Mouse (Mus musculus) hindbrain, postnatal 0 days (tissue): Measurements from ENCODE around the gene Cpvl. TPM values are rescaled to one million over a fixed set of nuclear protein-coding genes. Genes with fewer than 3 reads are reported as not detected.

Experiments
- ATAC-seq: fragments of 200-750 bp; cut with Nextera tagmentation; 2 replicates; pipeline ENCODE4 v1.8.0; 2017; ENCODE audit warnings: mild to moderate bottlenecking, moderate TSS enrichment, moderate library complexity
- DNase-seq: peaks from one replicate; pipeline ENCODE4 v3.0.0-alpha.2; 2015; ENCODE audit warnings: low spot score
- H3K27ac ChIP-seq: fragments of 300-500 bp; sonication (generic); 2 replicates; pipeline ENCODE4 v1.5.1; 2014; ENCODE audit warnings: mild to moderate bottlenecking
- H3K27me3 ChIP-seq: fragments of 300-500 bp; sonication (generic); 2 replicates; pipeline ENCODE4 v1.6.1; 2014; ENCODE audit warnings: low read length, mixed read lengths; ENCODE audit not compliant: insufficient read depth
- H3K36me3 ChIP-seq: fragments of 300-500 bp; sonication (generic); 2 replicates; pipeline ENCODE4 v1.6.1; 2014; ENCODE audit warnings: low read length, mixed read lengths; ENCODE audit not compliant: insufficient read depth
- H3K4me1 ChIP-seq: fragments of 300-500 bp; sonication (generic); 2 replicates; pipeline ENCODE4 v1.6.1; 2014; ENCODE audit warnings: antibody characterized with exemption, low read length, mixed read lengths; ENCODE audit not compliant: insufficient read depth
- H3K4me2 ChIP-seq: fragments of 300-500 bp; sonication (generic); 2 replicates; pipeline ENCODE4 v1.6.1; 2014; ENCODE audit warnings: low read depth, mild to moderate bottlenecking, low read length, moderate library complexity, mixed read lengths
- H3K4me3 ChIP-seq: fragments of 300-500 bp; sonication (generic); 2 replicates; pipeline ENCODE4 v1.5.1; 2014; ENCODE audit warnings: low read length
- H3K9ac ChIP-seq: fragments of 300-500 bp; sonication (generic); replicated peaks from 2 replicates; pipeline ENCODE4 v1.6.1; 2014; ENCODE audit warnings: mild to moderate bottlenecking, low read length, moderate library complexity, mixed read lengths
- H3K9me3 ChIP-seq: fragments of 300-500 bp; sonication (generic); 2 replicates; pipeline ENCODE4 v1.6.1; 2016; ENCODE audit warnings: low read length, mixed read lengths
- CTCF ChIP-seq: IDR thresholded peaks from 2 replicates; pipeline ENCODE4 v1.5.1; 2016; ENCODE audit warnings: antibody characterized with exemption, control low read depth, low read depth
- WGBS: fragments of 180-500 bp; shearing (Covaris S2); extraction: QIAGEN DNeasy Blood & Tissue Kit; methylation state at CpG from one replicate; pipeline ENCODE4 v1.1.7; 2014; 5-methylcytosine and 5-hydroxymethylcytosine counted together
- polyA plus RNA-seq: library from polyadenylated mRNA; unstranded; fragments of >200 nt; fragmentation: Nextera tagmentation; extraction: Ambion mirVana; gene quantifications from 2 replicates; pipeline ENCODE4 v1.2.1, GENCODE M21; 2015
- total RNA-seq: library from RNA; depleted of rRNA; stranded (reverse); fragments of >200 nt; gene quantifications from 2 replicates; pipeline ENCODE4 v1.2.3, GENCODE M21; 2014

The Cpvl gene
- total and polyA plus RNA-seq, 2 experiments from 2014 or later, result 0.15 TPM; not detected in 1

- Histone ChIP-seq H3K4me3 (no peak overlapping the region), H3K4me2 (no peak overlapping the region), H3K36me3 (no peaks in the 10 kb centered on the region), H3K9ac (no peak overlapping the region), H3K27ac (0 out of 2 replicates have a peak overlapping the region, but pooled peaks have one; percentile 17), H3K9me3 (no peaks in the 10 kb centered on the region), H3K27me3 (no peaks in the 10 kb centered on the region), H3K4me1 (no peaks in the 10 kb centered on the region)
- no peak for TF ChIP-seq CTCF
- no peak for ATAC-seq
- DNase-seq, result no peak
- WGBS, result 82% methylated on average over 2 of the region's 2 CpGs
Measured at GRCm38 (mm10) chr6:53926197-53926596, 52.3 kb downstream of the Cpvl start.

GRCm38 (mm10) chr6:53925192-53925591, 53.3 kb downstream of the Cpvl start:
- Histone ChIP-seq H3K4me3 (no peak overlapping the region), H3K4me2 (no peak overlapping the region), H3K36me3 (no peaks in the 10 kb centered on the region), H3K4me1 (no peaks in the 10 kb centered on the region), H3K27ac (no peak overlapping the region), H3K9me3 (no peaks in the 10 kb centered on the region), H3K27me3 (no peaks in the 10 kb centered on the region), H3K9ac (no peak overlapping the region)
- 48% methylated on average over 8 of the region's 8 CpGs for WGBS
- ATAC-seq, result no peak
- no peak for DNase-seq
- no peak for TF ChIP-seq CTCF

- Histone ChIP-seq H3K27ac (no peak overlapping the region), H3K4me3 (no peak overlapping the region), H3K36me3 (no peaks in the 10 kb centered on the region), H3K27me3 (no peaks in the 10 kb centered on the region), H3K9me3 (no peaks in the 10 kb centered on the region), H3K4me1 (no peaks in the 10 kb centered on the region), H3K9ac (no peak overlapping the region), H3K4me2 (no peak overlapping the region)
- no peak for TF ChIP-seq CTCF
- ATAC-seq (no peak), DNase-seq (no peak)
- 88% methylated on average over 7 of the region's 7 CpGs for WGBS
Measured at GRCm38 (mm10) chr6:53920041-53920440, 58.4 kb downstream of the Cpvl start.

- H3K27ac ChIP-seq, result no peak overlapping the region
- WGBS, result 96% methylated on average over 6 of the region's 6 CpGs
- DNase-seq (no peak), ATAC-seq (no peak)
- H3K4me2 ChIP-seq, result no peak overlapping the region
- no peaks in the 10 kb centered on the region for H3K9me3 ChIP-seq
- no peak overlapping the region for H3K4me3 ChIP-seq
- TF ChIP-seq CTCF, result no peak
- no peak overlapping the region for H3K9ac ChIP-seq
- H3K27me3 ChIP-seq, result no peaks in the 10 kb centered on the region
- H3K36me3 ChIP-seq, result no peaks in the 10 kb centered on the region
- no peaks in the 10 kb centered on the region for H3K4me1 ChIP-seq
Measured at GRCm38 (mm10) chr6:53917026-53917558, 61.4 kb downstream of the Cpvl start.

- H3K9ac ChIP-seq, result no peak overlapping the region
- ATAC-seq, result no peak
- no peaks in the 10 kb centered on the region for H3K9me3 ChIP-seq
- no peak for DNase-seq
- no peaks in the 10 kb centered on the region for H3K4me1 ChIP-seq
- H3K27ac ChIP-seq, result no peak overlapping the region
- WGBS, result 91% methylated on average over 3 of the region's 3 CpGs
- no peaks in the 10 kb centered on the region for H3K36me3 ChIP-seq
- H3K27me3 ChIP-seq, result no peaks in the 10 kb centered on the region
- H3K4me3 ChIP-seq, result no peak overlapping the region
- no peak overlapping the region for H3K4me2 ChIP-seq
- TF ChIP-seq CTCF, result no peak
Measured at GRCm38 (mm10) chr6:53915347-53915746, 63.1 kb downstream of the Cpvl start.

- no peak for ATAC-seq
- H3K36me3 ChIP-seq, result no peaks in the 10 kb centered on the region
- no peak overlapping the region for H3K4me2 ChIP-seq
- 49% methylated on average over 7 of the region's 7 CpGs for WGBS
- no peak overlapping the region for H3K4me3 ChIP-seq
- no peak for DNase-seq
- H3K9ac ChIP-seq, result no peak overlapping the region
- H3K27ac ChIP-seq, result no peak overlapping the region
- no peak for TF ChIP-seq CTCF
- H3K9me3 ChIP-seq, result no peaks in the 10 kb centered on the region
- H3K4me1 ChIP-seq, result peaks cover 4% of the 10 kb centered on the region; the same call in 1 of the 2 replicates
- H3K27me3 ChIP-seq, result no peaks in the 10 kb centered on the region
Measured at GRCm38 (mm10) chr6:53913151-53913550, 65.3 kb downstream of the Cpvl start.

- DNase-seq, result no peak
Measured at GRCm38 (mm10) chr6:53912112-53912782, 66.2 kb downstream of the Cpvl start.

More at GRCm38 (mm10) chr6:53912112-53912782, 66.2 kb downstream of the Cpvl start:
- Histone ChIP-seq H3K9ac (no peak overlapping the region), H3K9me3 (no peaks in the 10 kb centered on the region), H3K27me3 (no peaks in the 10 kb centered on the region), H3K27ac (no peak overlapping the region), H3K4me2 (no peak overlapping the region), H3K4me3 (no peak overlapping the region), H3K4me1 (peaks cover 4% of the 10 kb centered on the region; the same call in 1 of the 2 replicates), H3K36me3 (no peaks in the 10 kb centered on the region)
- no peak for TF ChIP-seq CTCF
- no peak for ATAC-seq
- WGBS, result 88% methylated on average over 6 of the region's 6 CpGs
